Mouse (Mus musculus) MEL (cell line): ENCODE results near the gene Mettl3. TPM values are rescaled to one million over a fixed set of nuclear protein-coding genes. Genes with fewer than 3 reads are reported as not detected.

ENCODE experiments used
- DNase-seq: peaks from one replicate; pipeline ENCODE4 v3.0.0; 2011; ENCODE audit warnings: low read depth, low spot score
- H3K27ac ChIP-seq: 2 replicates; pipeline ENCODE4 v1.5.1; 2012; ENCODE audit warnings: low read depth, mild to moderate bottlenecking, control low read depth, low read length, moderate library complexity; ENCODE audit not compliant: control insufficient read depth
- H3K27me3 ChIP-seq, 2 experiments: fragments of 150-350 bp in 1 of 2; sonication (generic) in 1 of 2; 2 replicates each; pipeline ENCODE4 v1.6.1; 2012; ENCODE audit warnings: low read length in 2 of 2, mild to moderate bottlenecking in 2 of 2, improper control_type of control experiment in 1 of 2, moderate library complexity in 1 of 2; ENCODE audit not compliant: insufficient read depth in 2 of 2, control insufficient read depth in 1 of 2
- H3K36me3 ChIP-seq, 2 experiments: 2 replicates each; pipeline ENCODE4 v1.6.1; 2012 to 2014; ENCODE audit warnings: low read length in 2 of 2, improper control_type of control experiment in 1 of 2, inconsistent platforms in 1 of 2, mild to moderate bottlenecking in 1 of 2; ENCODE audit not compliant: insufficient read depth in 2 of 2, control insufficient read depth in 1 of 2
- H3K4me1 ChIP-seq, 2 experiments: fragments of 150-350 bp in 1 of 2; sonication (generic) in 1 of 2; 2 replicates each; pipeline ENCODE4 v1.6.1; 2012; ENCODE audit warnings: low read length in 2 of 2, improper control_type of control experiment in 1 of 2, mild to moderate bottlenecking in 1 of 2; ENCODE audit not compliant: insufficient read depth in 2 of 2, control insufficient read depth in 1 of 2
- H3K4me3 ChIP-seq, 2 experiments: fragments of 150-350 bp in 1 of 2; sonication (generic) in 1 of 2; 2 replicates each; pipeline ENCODE4 v1.5.1; 2012; ENCODE audit warnings: low read depth in 2 of 2, low read length in 2 of 2, mild to moderate bottlenecking in 2 of 2, moderate library complexity in 2 of 2, control low read depth in 1 of 2, improper control_type of control experiment in 1 of 2; ENCODE audit not compliant: control insufficient read depth in 1 of 2, insufficient read depth in 1 of 2
- H3K79me2 ChIP-seq: 2 replicates; pipeline ENCODE4 v1.6.1; 2012; ENCODE audit warnings: mild to moderate bottlenecking, low read length, moderate library complexity; ENCODE audit not compliant: control insufficient read depth, poor library complexity, insufficient read depth
- H3K9ac ChIP-seq: 2 replicates; pipeline ENCODE4 v1.6.1; 2012; ENCODE audit warnings: low read depth, mild to moderate bottlenecking, control low read depth, low read length, moderate library complexity; ENCODE audit not compliant: control insufficient read depth, poor library complexity, severe bottlenecking
- H3K9me3 ChIP-seq: fragments of 150-350 bp; sonication (generic); replicated peaks from 2 replicates; pipeline ENCODE4 v1.6.1; 2012; ENCODE audit warnings: mild to moderate bottlenecking, low read length, improper control_type of control experiment, moderate library complexity; ENCODE audit not compliant: insufficient read depth
- BHLHE40 ChIP-seq: IDR thresholded peaks from 2 replicates; pipeline ENCODE4 v1.6.1; 2012; ENCODE audit warnings: low read depth, mild to moderate bottlenecking, inconsistent platforms, low read length, improper control_type of control experiment, borderline replicate concordance
- CTCF ChIP-seq, 3 experiments: IDR thresholded peaks in 2 of 3; conservative IDR thresholded peaks in 1 of 3; 2 replicates each; pipeline ENCODE4 v1.5.1; 2011 to 2012; ENCODE audit warnings: low read length in 3 of 3, low read depth in 2 of 3, mild to moderate bottlenecking in 2 of 3, improper control_type of control experiment in 1 of 3, inconsistent platforms in 1 of 3, mixed read lengths in 1 of 3, moderate library complexity in 1 of 3; ENCODE audit not compliant: control insufficient read depth in 1 of 3, insufficient read depth in 1 of 3, poor library complexity in 1 of 3, severe bottlenecking in 1 of 3
- EP300 ChIP-seq, 2 experiments: IDR thresholded peaks; 2 replicates each; pipeline ENCODE4 v1.6.1; 2011; ENCODE audit warnings: improper control_type of control experiment in 2 of 2, low read length in 2 of 2, low read depth in 1 of 2, mild to moderate bottlenecking in 1 of 2
- ETS1 ChIP-seq: IDR thresholded peaks from 2 replicates; pipeline ENCODE4 v1.6.1; 2012; ENCODE audit warnings: low read depth, mild to moderate bottlenecking, inconsistent platforms, low read length, improper control_type of control experiment, moderate library complexity
- GABPA ChIP-seq: IDR thresholded peaks from 2 replicates; pipeline ENCODE4 v1.6.1; 2012; ENCODE audit warnings: low read depth, mild to moderate bottlenecking, inconsistent platforms, low read length, improper control_type of control experiment, moderate library complexity
- GATA1 ChIP-seq: IDR thresholded peaks from 2 replicates; pipeline ENCODE4 v1.6.1; 2011; ENCODE audit warnings: low read depth, low read length, improper control_type of control experiment
- HCFC1 ChIP-seq: IDR thresholded peaks from 2 replicates; pipeline ENCODE4 v1.6.1; 2012; ENCODE audit warnings: low read depth, mild to moderate bottlenecking, inconsistent platforms, low read length, improper control_type of control experiment, moderate library complexity
- KAT2A ChIP-seq: conservative IDR thresholded peaks from 2 replicates; pipeline ENCODE4 v1.6.1; 2012; ENCODE audit warnings: low read depth, low read length, improper control_type of control experiment, inconsistent platforms
- MAFK ChIP-seq: IDR thresholded peaks from 2 replicates; pipeline ENCODE4 v1.6.1; 2011; ENCODE audit warnings: low read depth, mild to moderate bottlenecking, low read length, improper control_type of control experiment, borderline replicate concordance
- MXI1 ChIP-seq: IDR thresholded peaks from 2 replicates; pipeline ENCODE4 v1.6.1; 2011; ENCODE audit warnings: mild to moderate bottlenecking, low read depth, low read length, improper control_type of control experiment
- MYB ChIP-seq: IDR thresholded peaks from 2 replicates; pipeline ENCODE4 v1.6.1; 2011; ENCODE audit warnings: mild to moderate bottlenecking, low read depth, low read length, improper control_type of control experiment
- NELFE ChIP-seq: IDR thresholded peaks from 2 replicates; pipeline ENCODE4 v1.6.1; 2011; ENCODE audit warnings: low read depth, low read length, improper control_type of control experiment
- NRF1 ChIP-seq: IDR thresholded peaks from 2 replicates; pipeline ENCODE4 v1.6.1; 2014; ENCODE audit warnings: low read depth, mild to moderate bottlenecking, inconsistent platforms, low read length, improper control_type of control experiment, moderate library complexity; ENCODE audit not compliant: poor library complexity, insufficient read depth, severe bottlenecking
- POLR2A ChIP-seq, 2 experiments: IDR thresholded peaks; 2 replicates each; pipeline ENCODE4 v1.6.1; 2011 to 2012; ENCODE audit warnings: low read length in 2 of 2, mild to moderate bottlenecking in 2 of 2, control low read depth in 1 of 2, improper control_type of control experiment in 1 of 2, low read depth in 1 of 2, moderate library complexity in 1 of 2; ENCODE audit not compliant: control insufficient read depth in 1 of 2, insufficient read depth in 1 of 2, poor library complexity in 1 of 2
- POLR2AphosphoS2 ChIP-seq: IDR thresholded peaks from 2 replicates; pipeline ENCODE4 v1.6.1; 2011; ENCODE audit warnings: low read length, improper control_type of control experiment
- POLR2AphosphoS5 ChIP-seq: IDR thresholded peaks from 2 replicates; pipeline ENCODE4 v1.6.1; 2012; ENCODE audit warnings: low read depth, borderline replicate concordance, mild to moderate bottlenecking, inconsistent platforms, low read length, moderate library complexity, mixed read lengths
- RAD21 ChIP-seq: IDR thresholded peaks from 2 replicates; pipeline ENCODE4 v1.6.1; 2011; ENCODE audit warnings: mild to moderate bottlenecking, low read depth, low read length, improper control_type of control experiment
- RCOR1 ChIP-seq: IDR thresholded peaks from 2 replicates; pipeline ENCODE4 v1.6.1; 2012; ENCODE audit warnings: low read depth, mild to moderate bottlenecking, inconsistent platforms, low read length, improper control_type of control experiment
- SIN3A ChIP-seq: IDR thresholded peaks from 2 replicates; pipeline ENCODE4 v1.6.1; 2012; ENCODE audit warnings: low read length, improper control_type of control experiment, inconsistent platforms
- TAL1 ChIP-seq: IDR thresholded peaks from 2 replicates; pipeline ENCODE4 v1.6.1; 2012; ENCODE audit warnings: mild to moderate bottlenecking, inconsistent platforms, low read length, moderate library complexity, mixed read lengths
- TBP ChIP-seq: IDR thresholded peaks from 2 replicates; pipeline ENCODE4 v1.8.0; 2011; ENCODE audit warnings: low read depth, low read length, improper control_type of control experiment
- TCF12 ChIP-seq: IDR thresholded peaks from 2 replicates; pipeline ENCODE4 v1.6.1; 2014; ENCODE audit warnings: low read depth, mild to moderate bottlenecking, inconsistent platforms, low read length, improper control_type of control experiment, moderate library complexity
- ZMIZ1 ChIP-seq: IDR thresholded peaks from 2 replicates; pipeline ENCODE4 v1.6.1; 2012; ENCODE audit warnings: low read depth, mild to moderate bottlenecking, inconsistent platforms, low read length, improper control_type of control experiment, moderate library complexity
- ZNF384 ChIP-seq: IDR thresholded peaks from 2 replicates; pipeline ENCODE4 v1.6.1; 2012; ENCODE audit warnings: low read depth, mild to moderate bottlenecking, inconsistent platforms, low read length, improper control_type of control experiment
- polyA plus RNA-seq, 2 experiments: library from polyadenylated mRNA; stranded (reverse) in 1 of 2; unstranded in 1 of 2; fragments of >175 nt in 1 of 2; fragments of >200 nt in 1 of 2; gene quantifications; 2 replicates each; pipeline versions ENCODE4 v1.2.1 to v1.2.4; 2012; ENCODE audit warnings: low replicate concordance in 2 of 2, low read depth in 1 of 2; ENCODE audit not compliant: insufficient read length in 2 of 2, insufficient read depth in 1 of 2, missing spikeins in 1 of 2
- total RNA-seq: library from RNA; depleted of rRNA; stranded (reverse); fragments of 300-350 nt; gene quantifications from 2 replicates; pipeline ENCODE4 v1.2.3, GENCODE M21; 2012

The Mettl3 gene
- total and polyA plus RNA-seq, 3 experiments, result 49.8 to 50.7 TPM; not detected in 1

- Histone ChIP-seq H3K27ac (peak overlapping the region; percentile 94), H3K9ac (peak overlapping the region; percentile 41), H3K4me3 (peak overlapping the region; percentile 7 to 95; a peak in 3 of 4 replicates), H3K79me2 (peaks cover 14% of the 10 kb centered on the region), H3K27me3 (no peaks in the 10 kb centered on the region), H3K36me3 (peaks cover 0 to 24% of the 10 kb centered on the region in 2 experiments; a peak in 3 of 4 replicates), H3K4me1 (peaks cover 9 to 13% of the 10 kb centered on the region in 2 experiments), H3K9me3 (no peaks in the 10 kb centered on the region)
- DNase-seq, result peak; percentile 80
- TF ChIP-seq HCFC1 (peak; percentile 65), GATA1 (peak; percentile 98), MXI1 (no peak), ZNF384 (no peak), MAFK (peak; percentile 76), RAD21 (no peak), TBP (peak; percentile 56; the same call in 1 of the 2 replicates), RCOR1 (peak; percentile 83), POLR2A (IDR thresholded peaks at IDR 0.05; ENCODE audit: control insufficient read depth in 1 of 2, insufficient read depth in 1 of 2, low read depth in 1 of 2, low read length in 2 of 2, poor library complexity in 1 of 2) (peak in 1 of 2 experiments; percentile 52; a peak in 2 of 4 replicates), CTCF (IDR thresholded peaks at IDR 0.05 in 2 of 3, conservative IDR thresholded peaks at IDR 0.05 in 1 of 3; ENCODE audit: control insufficient read depth in 1 of 3, insufficient read depth in 1 of 3, low read depth in 2 of 3, low read length in 3 of 3, poor library complexity in 1 of 3, severe bottlenecking in 1 of 3) (no peak), BHLHE40 (peak; percentile 34; the same call in 1 of the 2 replicates), ETS1 (peak; percentile 88), ZMIZ1 (0 out of 2 replicates have a peak, but pooled peaks have one; percentile 33), GABPA (peak; percentile 80), TAL1 (peak; percentile 27; the same call in 1 of the 2 replicates), POLR2AphosphoS2 (peak; percentile 81; the same call in 1 of the 2 replicates), EP300 (IDR thresholded peaks at IDR 0.05; ENCODE audit: low read depth in 1 of 2, low read length in 2 of 2) (peak; percentile 92 to 95), KAT2A (peak; percentile 15; the same call in 1 of the 2 replicates), MYB (no peak), TCF12 (peak; percentile 87), SIN3A (peak; percentile 82), NELFE (peak; percentile 71), NRF1 (no peak), POLR2AphosphoS5 (no peak)
These were observed 1.2 kb upstream of the Mettl3 start for GRCm38 (mm10) chr14:52306100-52306499.
